Mouse (Mus musculus) B cell, adult 2 months (primary cell): ENCODE measurements around the gene Olfr453.

ENCODE experiments used
- DNase-seq, 2 experiments: peaks; one replicate each; pipeline ENCODE4 v3.0.0; 2022

Gene Olfr453

GRCm38 (mm10) chr6:42739071-42739470 lies at the start of gene Olfr453:
Olfr453 (plus strand) TSS chr6:42739371.
- DNase-seq: no peak

DNA sequence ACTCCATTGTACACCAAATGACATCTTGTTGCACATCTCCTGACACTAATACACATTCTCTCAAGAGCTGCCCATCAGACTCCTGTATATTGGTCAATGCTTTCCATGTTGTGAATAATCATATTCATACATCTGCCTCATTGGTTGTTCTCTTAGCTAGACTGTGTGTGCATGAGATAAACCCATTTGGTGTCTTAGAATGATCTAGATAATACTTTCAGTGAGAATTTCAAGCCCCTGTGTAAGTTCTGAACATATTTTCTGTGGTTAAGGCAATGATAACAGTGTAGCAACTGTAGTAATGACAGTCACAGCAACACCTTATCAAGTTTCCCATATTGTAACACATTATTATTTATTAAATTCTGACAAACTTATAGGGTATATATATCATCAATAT lies 49.4 kb upstream of the Olfr453 start:
- no peak for DNase-seq

DNA sequence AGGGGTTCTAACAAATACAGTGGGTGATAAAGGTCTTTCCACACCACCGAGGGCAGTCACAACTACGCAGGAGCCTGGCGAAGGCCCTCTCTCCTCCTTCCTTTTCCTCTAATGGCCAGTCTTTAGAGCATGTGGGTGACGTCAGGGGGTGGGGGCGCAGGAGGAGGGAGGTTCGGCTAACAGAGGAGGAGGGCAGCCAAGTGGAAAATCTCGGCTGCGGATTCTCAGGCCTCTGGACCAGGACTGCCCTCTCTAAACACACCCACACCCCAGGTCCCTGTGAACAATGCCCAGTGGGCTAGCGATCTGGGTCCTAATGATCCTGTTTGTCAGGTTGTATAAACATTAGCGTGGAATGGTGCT lies 47.0 kb upstream of the Olfr453 start:
- no peak for DNase-seq

DNA sequence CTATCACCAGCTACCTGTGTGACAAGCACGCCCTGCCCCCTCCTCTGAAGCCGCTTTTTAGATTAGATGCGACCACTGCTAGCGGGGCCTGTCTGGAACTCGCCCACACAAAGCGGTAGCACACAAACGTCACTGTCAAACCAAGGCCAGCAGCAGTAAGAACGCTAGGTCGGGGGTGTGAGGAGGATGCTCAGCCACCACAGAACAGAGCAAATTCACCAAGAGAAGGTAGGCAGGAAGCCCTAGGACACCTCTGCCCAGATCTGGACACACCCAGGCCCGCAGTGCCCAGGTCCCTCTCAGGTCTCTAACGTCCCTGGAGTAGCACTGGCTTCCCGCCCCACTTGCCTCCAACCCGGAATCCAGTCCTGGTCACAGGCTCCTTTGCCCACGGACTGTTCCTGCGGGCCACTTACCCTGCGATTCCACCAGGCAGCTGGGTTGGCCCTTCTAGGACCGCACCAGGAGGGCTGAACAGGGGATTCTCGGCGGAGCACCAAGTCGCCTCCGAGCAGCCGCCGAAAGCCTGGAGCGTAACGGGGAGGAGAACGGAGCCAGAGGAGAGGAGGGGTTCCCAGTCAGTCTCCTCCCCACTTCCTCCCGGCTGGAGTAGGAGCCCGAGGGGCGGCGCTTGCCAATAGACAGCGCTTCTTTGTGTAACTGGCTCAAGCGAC lies 46.5 kb upstream of the Olfr453 start:
- DNase-seq: no peak

GRCm38 (mm10) chr6:42709291-42710211 lies 29.6 kb upstream of the Olfr453 start, which contains the start of gene Tcaf1:
Tcaf1 (minus strand) TSS chr6:42710088.
- DNase-seq: no peak

GRCm38 (mm10) chr6:42714668-42715067 lies 24.5 kb upstream of the Olfr453 start:
- no peak for DNase-seq

DNA sequence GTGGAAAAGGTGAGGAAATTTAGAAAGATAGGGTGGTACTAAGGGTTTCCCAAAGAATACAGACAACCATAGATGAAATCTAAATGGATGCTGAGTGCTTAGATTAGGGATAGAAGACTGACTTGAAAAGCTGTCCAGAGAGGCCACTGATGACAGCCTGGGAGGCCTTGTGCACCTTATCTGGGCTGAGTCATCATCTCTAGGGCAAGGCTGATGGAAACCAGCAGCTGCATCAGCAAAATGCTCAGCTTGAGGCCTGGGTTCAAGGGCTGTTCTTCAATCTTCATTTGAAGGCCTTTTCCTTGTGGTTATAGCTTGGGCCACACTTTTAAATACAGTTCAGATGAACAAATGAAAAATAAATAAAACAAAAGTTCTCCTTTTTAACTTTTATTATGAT lies 21.2 kb upstream of the Olfr453 start:
- no peak for DNase-seq

DNA sequence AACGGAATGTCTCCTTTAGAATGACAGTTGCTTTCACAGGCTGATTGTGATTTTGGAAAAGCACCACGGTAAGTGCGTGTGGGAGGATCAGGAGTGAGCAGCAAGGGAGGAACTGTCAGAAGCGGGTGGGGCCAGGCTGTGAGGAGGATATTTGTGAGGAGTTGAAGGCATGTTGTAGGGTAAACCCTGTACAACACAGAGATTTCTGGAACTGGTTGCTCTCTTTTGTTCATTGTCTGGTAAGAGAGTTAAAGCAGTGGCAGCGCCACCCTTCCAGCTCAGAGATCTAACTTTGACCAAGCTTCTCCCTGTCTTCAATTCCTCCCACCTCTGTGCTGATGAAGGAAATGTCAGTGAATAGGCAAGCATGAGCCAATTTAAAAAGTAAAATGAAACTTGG lies 3.1 kb downstream of the Olfr453 start:
- no peak for DNase-seq

DNA sequence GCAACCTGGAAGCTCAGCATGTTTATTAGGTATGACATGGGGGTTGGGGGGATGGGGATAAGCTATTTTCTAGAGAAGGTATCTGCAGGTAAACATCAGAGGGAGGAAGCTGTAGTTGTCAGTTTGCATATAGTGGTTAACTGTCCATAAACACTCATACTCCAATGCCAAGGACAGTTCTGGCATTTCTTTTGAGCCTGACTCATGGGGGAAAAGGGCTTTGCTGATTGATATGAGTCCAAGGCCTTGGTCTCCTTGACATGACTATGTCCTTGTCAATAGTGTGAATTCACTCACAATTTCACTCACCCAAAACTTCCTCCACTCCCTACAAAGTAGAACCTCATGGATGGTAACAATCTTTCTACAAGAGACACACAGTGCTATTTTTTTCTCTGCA lies 8.7 kb downstream of the Olfr453 start:
- no peak for DNase-seq

- no peak for DNase-seq
Observed at GRCm38 (mm10) chr6:42756104-42756503, 16.9 kb downstream of the Olfr453 start, which contains the start of gene Olfr38. Olfr38 (plus strand) TSS chr6:42756404.

DNA sequence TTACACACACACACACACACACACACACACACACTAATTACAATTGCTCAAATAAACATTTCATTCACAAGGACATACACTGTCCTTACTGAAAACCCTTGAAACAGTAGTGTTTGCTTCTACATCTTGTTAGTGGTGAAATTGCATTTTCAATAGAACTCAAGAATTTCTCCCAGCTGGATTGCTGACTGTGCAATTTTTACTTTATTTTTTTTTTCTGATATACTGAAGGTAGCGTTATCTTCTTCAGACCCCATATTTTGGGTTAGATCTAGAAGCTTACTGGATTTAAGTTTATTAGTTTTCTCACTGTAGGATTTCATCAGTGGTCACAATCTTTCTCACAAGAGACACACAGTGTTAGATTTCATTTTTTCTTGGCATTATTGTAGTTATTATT lies 37.9 kb downstream of the Olfr453 start:
- DNase-seq: no peak

- DNase-seq: no peak
Observed at GRCm38 (mm10) chr6:42784793-42785192, 45.6 kb downstream of the Olfr453 start, which contains the start of gene Olfr452. Olfr452 (plus strand) TSS chr6:42785093.

DNA sequence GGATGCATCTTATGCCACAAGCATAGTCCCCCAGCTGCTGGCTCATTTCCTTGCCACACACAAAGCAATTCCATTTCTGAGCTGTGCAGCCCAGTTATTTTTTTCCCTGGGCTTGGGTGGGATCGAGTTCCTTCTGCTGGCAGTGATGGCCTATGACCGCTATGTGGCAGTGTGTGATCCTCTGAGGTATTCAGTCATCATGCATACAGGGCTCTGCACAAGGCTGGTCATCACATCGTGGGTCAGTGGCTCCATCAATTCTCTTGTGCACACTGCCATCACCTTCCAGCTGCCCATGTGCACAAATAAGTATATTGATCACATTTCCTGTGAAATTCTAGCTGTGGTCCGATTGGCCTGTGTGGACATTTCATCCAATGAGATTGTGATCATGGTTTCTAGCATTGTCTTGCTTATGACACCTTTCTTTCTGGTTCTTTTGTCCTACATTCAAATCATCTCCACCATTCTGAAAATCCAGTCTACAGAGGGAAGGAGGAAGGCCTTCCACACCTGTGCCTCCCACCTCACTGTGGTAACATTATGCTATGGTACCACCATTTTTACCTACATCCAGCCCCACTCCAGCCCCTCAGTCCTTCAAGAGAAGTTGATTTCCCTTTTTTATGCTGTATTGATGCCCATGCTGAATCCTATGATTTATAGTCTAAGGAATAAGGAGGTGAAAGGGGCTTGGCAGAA lies 51.2 kb downstream of the Olfr453 start:
- DNase-seq: no peak

- no peak for DNase-seq
Observed at GRCm38 (mm10) chr6:42790949-42791556, 51.9 kb downstream of the Olfr453 start.

GRCm38 (mm10) chr6:42794982-42795381 lies 55.8 kb downstream of the Olfr453 start:
- DNase-seq: no peak
